Comparison of ENCODE assay signal across 10 mouse cellular contexts in genomic region chr6:84266736-84267135, GRCm38 (mm10).
DNase-seq lines count a peak whose midpoint lies in the region; ATAC-seq and TF ChIP-seq lines count a peak whose summit lies in the region.
"Had no signal": no experiment of that assay in that cellular context is flagged by ENCODE, and none has a peak within 500 bp of the region (broad histone marks: within the 10 kb centered on the region; RNA-seq: fewer than 3 reads in every experiment).

No protein-coding gene starts in this region.

- H3K4me2 ChIP-seq in intestine, embryonic 14.5 days (ENCODE audit: low read length) = no peak overlapping the region
- H3K4me2 ChIP-seq in intestine, postnatal 0 days (replicated peaks; ENCODE audit: low read depth) = no peak overlapping the region
- H3K4me2 ChIP-seq: liver, embryonic 13.5 days had no signal

- no peak overlapping the region for H3K4me3 ChIP-seq in intestine, embryonic 14.5 days (ENCODE audit: low read depth, low read length)
- no peak overlapping the region for H3K4me3 ChIP-seq in intestine, postnatal 0 days (ENCODE audit: low read depth, low read length)
- H3K4me3 ChIP-seq: erythroblast, embryonic 14.5 days; liver, embryonic 13.5 days had no signal

- H3K4me1 ChIP-seq in intestine, embryonic 14.5 days (replicated peaks; ENCODE audit: control insufficient read depth, insufficient read depth, low read length) = peaks cover 15% of the 10 kb centered on the region
- H3K4me1 ChIP-seq in intestine, postnatal 0 days (replicated peaks; ENCODE audit: control insufficient read depth, insufficient read depth, low read length) = no peaks in the 10 kb centered on the region

- no peaks in the 10 kb centered on the region for H3K36me3 ChIP-seq in intestine, embryonic 14.5 days (ENCODE audit: control insufficient read depth, insufficient read depth, low read length)
- H3K36me3 ChIP-seq in intestine, postnatal 0 days (ENCODE audit: control insufficient read depth, insufficient read depth) = no peaks in the 10 kb centered on the region
- H3K36me3 ChIP-seq: liver, embryonic 13.5 days had no signal

- no peaks in the 10 kb centered on the region for H3K9me3 ChIP-seq in intestine, embryonic 14.5 days (ENCODE audit: control insufficient read depth, low read length)
- H3K9me3 ChIP-seq in intestine, postnatal 0 days (ENCODE audit: control insufficient read depth) = no peaks in the 10 kb centered on the region
- H3K9me3 ChIP-seq: liver, embryonic 13.5 days had no signal

- no peak for ATAC-seq in intestine, embryonic 14.5 days (replicated peaks; ENCODE audit: low FRiP score, low TSS enrichment, low read depth)
- no peak for ATAC-seq in intestine, postnatal 0 days
- no peak for ATAC-seq in granulocyte monocyte progenitor cell, adult 5-6 weeks (replicated peaks; ENCODE audit: poor library complexity, severe bottlenecking)
- no peak for ATAC-seq in megakaryocyte, adult 5-6 weeks (ENCODE audit: poor library complexity, severe bottlenecking)

- WGBS in intestine, embryonic 14.5 days = 19% methylated on average over 13 of the region's 13 CpGs
- 31% methylated on average over 13 of the region's 13 CpGs for WGBS in intestine, postnatal 0 days

- DNase-seq in intestine, embryonic 14.5 days (ENCODE audit: low spot score) = peak; percentile 52
- peak; percentile 88 to 95 for DNase-seq in adrenal gland, adult (ENCODE audit: inconsistent age in 2 of 2, low spot score in 1 of 2)
- DNase-seq in heart, postnatal 25 days (ENCODE audit: low spot score) = peak; percentile 40
- peak; percentile 16 for DNase-seq in lung, postnatal 25 days (ENCODE audit: low spot score)
- DNase-seq in thymus, postnatal 10 days (ENCODE audit: low spot score in 2 of 2) = no peak
- DNase-seq: liver, embryonic 13.5 days had no signal

- H3K9ac ChIP-seq in intestine, embryonic 14.5 days (ENCODE audit: low read length) = no peak overlapping the region
- no peak overlapping the region for H3K9ac ChIP-seq in intestine, postnatal 0 days (ENCODE audit: low read depth, low read length)
- H3K9ac ChIP-seq: liver, embryonic 13.5 days had no signal

- intact Hi-C loops in heart, postnatal 25 days (cut with DNase I) = loop anchor here (5.0 kb wide), 1 partner anchor 321 kb away; no protein-coding TSS in a partner anchor

- TF ChIP-seq CTCF in intestine, postnatal 0 days (IDR thresholded peaks at IDR 0.05; ENCODE audit: low read depth) = no peak

- H3K27me3 ChIP-seq in intestine, embryonic 14.5 days (replicated peaks; ENCODE audit: control insufficient read depth, insufficient read depth, low read length) = no peaks in the 10 kb centered on the region
- no peaks in the 10 kb centered on the region for H3K27me3 ChIP-seq in intestine, postnatal 0 days (replicated peaks; ENCODE audit: control insufficient read depth, insufficient read depth, low read length)

- H3K27ac ChIP-seq in intestine, embryonic 14.5 days (ENCODE audit: low read depth) = no peak overlapping the region; the same call in 1 of the 2 replicates
- H3K27ac ChIP-seq in intestine, postnatal 0 days (ENCODE audit: low read depth, low read length) = no peak overlapping the region
- H3K27ac ChIP-seq: liver, embryonic 13.5 days had no signal

Comparison
In these comparisons a context has a peak if more than half of its experiments do, and no peak if none do; other contexts are left out.
1. DNase-seq: peak in intestine, embryonic 14.5 days (single experiment), adrenal gland, adult (2 of 2), heart, postnatal 25 days (single experiment) and lung, postnatal 25 days (single experiment); none in thymus, postnatal 10 days (0 of 2).